Mouse (Mus musculus) heart, embryonic 10.5 days (tissue): ENCODE measurements around the gene B3gnt4. TPM values are rescaled to one million over a fixed set of nuclear protein-coding genes. Genes with fewer than 3 reads are reported as not detected.
"Not testable (repeated sequence)": the region's sequence is repeated elsewhere in the genome, so short reads cannot be mapped to it uniquely, and the experiment has no call there.

Experiments used
- DNase-seq: peaks from one replicate; pipeline ENCODE4 v3.0.0-alpha.2; 2017; ENCODE audit warnings: low spot score
- H3K27ac ChIP-seq: fragments of 300-500 bp; sonication (generic); 2 replicates; pipeline ENCODE4 v1.5.1; 2016; ENCODE audit warnings: mild to moderate bottlenecking
- H3K27me3 ChIP-seq: fragments of 300-500 bp; sonication (generic); 2 replicates; pipeline ENCODE4 v1.6.1; 2016; ENCODE audit warnings: mild to moderate bottlenecking; ENCODE audit not compliant: poor library complexity, insufficient read depth, severe bottlenecking
- H3K36me3 ChIP-seq: fragments of 300-500 bp; sonication (generic); 2 replicates; pipeline ENCODE4 v1.6.1; 2016; ENCODE audit warnings: mild to moderate bottlenecking, moderate library complexity
- H3K4me1 ChIP-seq: fragments of 300-500 bp; sonication (generic); 2 replicates; pipeline ENCODE4 v1.6.1; 2016; ENCODE audit warnings: mild to moderate bottlenecking
- H3K4me3 ChIP-seq: fragments of 300-500 bp; sonication (generic); 2 replicates; pipeline ENCODE4 v1.5.1; 2016; ENCODE audit warnings: mild to moderate bottlenecking, moderate library complexity
- H3K9me3 ChIP-seq: fragments of 300-500 bp; sonication (generic); 2 replicates; pipeline ENCODE4 v1.6.1; 2016; ENCODE audit warnings: mild to moderate bottlenecking, moderate library complexity
- WGBS: fragments of 180-500 bp; shearing (Covaris S2); methylation state at CpG from one replicate; pipeline ENCODE4 v1.1.7; 2016; 5-methylcytosine and 5-hydroxymethylcytosine counted together
- polyA plus RNA-seq: library from polyadenylated mRNA; unstranded; fragments of >200 nt; fragmentation: Nextera tagmentation; extraction: Ambion mirVana; gene quantifications from 2 replicates; pipeline ENCODE4 v1.2.1, GENCODE M21; 2016

Gene B3gnt4
- polyA plus RNA-seq, 1 experiment from 2014 or later: 0.48 TPM

DNA sequence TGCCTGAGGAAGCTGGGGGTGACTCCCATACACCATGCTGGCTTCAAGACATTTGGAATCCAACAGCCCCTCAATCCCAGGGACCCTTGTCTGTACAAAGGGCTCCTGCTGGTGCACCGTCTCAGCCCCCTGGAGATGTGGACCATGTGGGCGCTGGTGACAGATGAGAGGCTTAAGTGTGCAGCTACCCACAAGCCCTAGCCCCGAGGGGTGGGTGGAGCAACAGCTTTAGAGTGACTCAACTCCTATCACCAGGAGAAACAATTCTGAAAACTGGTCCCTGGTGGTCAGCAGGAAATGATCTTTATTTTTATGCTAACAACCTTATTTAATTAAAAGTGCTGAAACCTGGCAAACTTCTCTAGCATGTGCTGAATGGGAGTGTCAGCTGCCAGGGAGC is 1.2 kb downstream of the B3gnt4 start:
- 82% methylated on average over 3 of the region's 3 CpGs for WGBS
- Histone ChIP-seq H3K36me3 (peaks cover 40% of the 10 kb centered on the region), H3K27me3 (peaks cover 34% of the 10 kb centered on the region)
- H3K4me3 ChIP-seq, H3K4me1 ChIP-seq, H3K9me3 ChIP-seq, H3K27ac ChIP-seq, DNase-seq: not testable (repeated sequence)

DNA sequence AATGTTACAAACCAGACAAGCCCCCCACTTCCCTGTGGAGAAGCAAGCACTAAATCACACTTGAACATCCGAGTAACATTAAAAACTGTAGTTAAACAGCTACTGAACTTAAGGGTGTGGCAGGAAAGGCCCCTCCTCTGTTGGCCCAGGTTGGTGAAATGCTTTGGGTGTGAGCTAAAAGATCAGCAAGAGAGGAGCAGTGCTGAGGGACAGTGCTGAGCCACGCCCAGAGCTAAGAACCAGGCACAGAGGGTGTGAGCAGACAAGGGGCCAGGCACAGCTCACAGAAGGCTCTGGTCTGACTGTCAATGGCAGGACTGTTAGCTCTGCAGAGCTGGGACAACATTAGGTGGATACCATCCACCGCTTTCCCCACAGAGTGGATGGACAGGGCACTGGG is 1.8 kb downstream of the B3gnt4 start:
- H3K9me3 ChIP-seq: no peaks in the 10 kb centered on the region
- peaks cover 47% of the 10 kb centered on the region for H3K36me3 ChIP-seq
- peaks cover 9% of the 10 kb centered on the region for H3K4me1 ChIP-seq
- H3K4me3 ChIP-seq: no peak overlapping the region
- no peak overlapping the region for H3K27ac ChIP-seq
- WGBS: 74% methylated on average over 3 of the region's 3 CpGs
- H3K27me3 ChIP-seq: peaks cover 27% of the 10 kb centered on the region
- DNase-seq: no peak

DNA sequence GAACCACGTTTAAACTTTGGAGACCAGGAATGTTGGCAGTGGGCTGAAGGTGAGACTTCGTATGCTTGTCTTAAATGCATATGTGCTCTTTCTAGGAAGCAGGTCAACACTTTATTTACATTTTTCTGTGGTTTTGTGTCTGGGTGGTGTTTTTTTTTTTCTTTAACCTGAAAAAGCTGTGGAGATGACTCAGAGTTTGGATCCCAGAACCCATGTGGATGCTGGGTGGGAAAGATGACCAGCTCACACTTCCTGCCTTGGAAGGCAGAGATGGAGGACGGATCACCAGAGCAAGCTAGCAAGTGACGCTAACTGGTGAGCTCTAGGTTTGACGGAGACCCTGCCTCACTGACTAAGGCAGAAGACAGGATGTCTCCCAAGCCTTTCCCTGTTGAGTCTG is 4.6 kb downstream of the B3gnt4 start:
- DNase-seq: no peak
- Histone ChIP-seq H3K4me3 (no peak overlapping the region), H3K27ac (no peak overlapping the region), H3K27me3 (peaks cover 10% of the 10 kb centered on the region), H3K36me3 (peaks cover 71% of the 10 kb centered on the region), H3K9me3 (no peaks in the 10 kb centered on the region), H3K4me1 (no peaks in the 10 kb centered on the region)
- 84% methylated on average over 5 of the region's 5 CpGs for WGBS

DNA sequence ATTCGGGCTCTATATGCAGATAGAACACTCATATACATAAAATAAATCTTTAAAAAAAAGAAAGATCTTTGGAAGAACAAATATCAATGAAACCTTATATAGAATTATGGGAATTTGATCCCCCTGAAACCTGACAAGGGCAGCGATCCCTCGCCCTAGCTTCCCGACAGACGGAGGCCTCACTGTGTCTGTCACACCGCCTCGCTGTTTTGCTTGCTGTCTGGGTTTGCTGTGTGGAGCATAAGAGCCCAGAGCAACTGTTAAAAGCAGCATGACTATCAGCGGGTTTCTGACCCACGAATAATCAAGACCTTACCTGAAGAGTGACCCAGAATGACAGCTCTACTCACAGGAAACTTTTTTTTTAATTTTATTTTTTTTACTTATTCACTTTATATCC is 10.4 kb downstream of the B3gnt4 start:
- peaks cover 18% of the 10 kb centered on the region for H3K4me1 ChIP-seq
- 83% methylated on average over 9 of the region's 9 CpGs for WGBS
- H3K4me3 ChIP-seq: no peak overlapping the region
- peaks cover 39% of the 10 kb centered on the region for H3K36me3 ChIP-seq
- no peaks in the 10 kb centered on the region for H3K9me3 ChIP-seq
- H3K27me3 ChIP-seq: no peaks in the 10 kb centered on the region
- DNase-seq: no peak
- no peak overlapping the region for H3K27ac ChIP-seq

DNA sequence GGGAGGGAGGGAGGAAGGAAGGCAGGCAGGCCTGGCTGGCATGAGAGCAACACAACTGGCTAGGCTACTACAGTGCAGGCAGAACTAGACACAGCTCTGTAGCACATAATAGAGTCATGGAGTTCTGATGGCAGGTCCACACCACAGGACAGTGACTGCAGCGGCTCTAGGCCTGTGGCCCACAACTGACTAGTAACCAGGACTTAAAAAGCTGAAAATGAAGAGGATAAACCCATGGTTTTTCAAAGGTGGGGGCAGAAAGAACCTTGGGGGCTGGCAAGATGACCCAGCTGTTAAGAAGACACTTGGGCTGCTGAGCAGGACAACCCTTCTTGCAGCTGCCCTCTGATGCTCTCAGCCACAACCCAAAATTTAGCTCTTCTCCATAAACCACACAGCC is 11.4 kb downstream of the B3gnt4 start:
- no peaks in the 10 kb centered on the region for H3K27me3 ChIP-seq
- H3K36me3 ChIP-seq: peaks cover 30% of the 10 kb centered on the region
- WGBS: 83% methylated on average over 1 of the region's 1 CpGs
- H3K27ac ChIP-seq: no peak overlapping the region
- no peaks in the 10 kb centered on the region for H3K9me3 ChIP-seq
- peaks cover 18% of the 10 kb centered on the region for H3K4me1 ChIP-seq
- no peak for DNase-seq
- no peak overlapping the region for H3K4me3 ChIP-seq

DNA sequence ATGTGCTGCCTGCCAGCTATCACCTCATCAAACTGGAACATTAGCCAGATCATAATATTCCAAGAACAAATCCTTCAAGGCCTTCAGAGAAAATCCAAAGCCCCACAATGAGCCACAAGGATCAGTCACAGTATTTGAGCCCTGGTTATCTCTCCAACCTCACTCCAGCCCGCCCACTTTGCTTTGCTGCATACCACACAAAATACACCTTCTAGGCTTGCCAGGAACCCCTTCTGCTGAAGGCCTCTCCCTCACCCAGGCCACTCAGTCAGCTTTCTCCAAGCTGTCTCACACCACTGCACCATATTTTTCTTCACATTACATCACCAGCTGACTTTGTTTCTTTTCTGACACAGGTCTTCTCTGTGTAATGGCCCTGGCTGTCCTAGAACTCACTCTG is 11.9 kb downstream of the B3gnt4 start:
- no peaks in the 10 kb centered on the region for H3K9me3 ChIP-seq
- DNase-seq: no peak
- no peak overlapping the region for H3K4me3 ChIP-seq
- H3K27ac ChIP-seq: no peak overlapping the region
- 70% methylated on average over 1 of the region's 1 CpGs for WGBS
- peaks cover 24% of the 10 kb centered on the region for H3K36me3 ChIP-seq
- peaks cover 18% of the 10 kb centered on the region for H3K4me1 ChIP-seq
- no peaks in the 10 kb centered on the region for H3K27me3 ChIP-seq

DNA sequence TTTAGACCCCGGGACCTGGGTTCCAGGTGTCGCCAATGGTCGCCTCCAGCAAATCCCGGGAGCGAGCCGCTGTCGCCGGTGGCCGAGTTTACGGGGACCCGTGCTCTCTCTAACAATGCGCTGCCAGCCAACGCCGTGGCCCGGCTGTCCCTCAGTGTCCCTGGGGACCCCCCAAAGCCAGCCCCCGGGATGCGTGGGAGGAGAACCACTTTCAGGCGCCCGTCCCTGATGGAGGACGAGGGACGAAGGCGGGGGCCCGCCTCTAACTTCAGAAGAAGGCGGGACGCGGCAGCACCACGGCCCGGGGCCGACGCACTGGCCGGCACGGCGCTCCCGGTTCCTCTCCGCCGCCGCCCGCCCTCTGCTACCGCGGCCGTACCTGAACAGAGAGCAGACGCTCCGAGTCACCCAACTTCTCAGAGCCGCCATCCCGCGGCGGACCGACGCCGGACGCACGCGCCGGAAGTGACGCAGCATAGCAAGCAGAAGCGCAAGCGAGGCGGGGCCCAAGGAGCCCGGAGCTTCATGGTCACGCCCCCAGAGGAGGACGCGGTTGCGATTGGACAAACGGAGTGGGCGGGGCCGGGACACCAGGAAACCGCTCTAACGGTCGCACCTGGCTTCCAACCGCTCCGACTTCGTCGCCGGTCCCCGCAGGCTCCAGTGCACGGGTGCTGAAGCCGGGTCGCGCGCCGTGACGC is 13.6 kb downstream of the B3gnt4 start, which contains the start of gene Diablo:
TSS of gene Diablo (minus strand) at position 485 of the 701 bp plus-strand sequence.
- under 1% methylated on average over 82 of the region's 82 CpGs for WGBS
- Histone ChIP-seq H3K9me3 (no peaks in the 10 kb centered on the region), H3K27me3 (no peaks in the 10 kb centered on the region), H3K4me3 (peak within 1 kb of the TSS; percentile 95), H3K27ac (peak within 1 kb of the TSS; percentile 93), H3K36me3 (peaks cover 22% of the 10 kb centered on the region), H3K4me1 (peaks cover 18% of the 10 kb centered on the region)
- DNase-seq: peak; percentile 99

DNA sequence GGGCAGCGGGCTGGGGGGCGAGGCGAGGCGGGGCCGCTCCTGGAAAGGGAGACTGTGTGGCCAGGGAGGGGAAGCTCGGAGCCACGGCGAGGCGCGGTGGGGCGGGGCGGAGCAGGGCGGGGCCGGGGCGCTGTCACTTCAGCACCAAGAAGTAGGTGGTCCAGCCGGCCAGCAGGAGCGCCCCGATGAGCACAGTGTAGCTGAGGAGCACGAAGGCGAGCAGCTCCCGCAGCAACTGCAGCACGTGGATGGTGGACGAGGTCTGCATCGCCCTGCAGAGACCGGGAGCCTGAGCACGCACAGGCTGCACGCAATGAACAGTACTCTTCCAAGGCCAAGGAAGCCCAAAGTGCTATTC is 14.1 kb downstream of the B3gnt4 start:
- no peak for DNase-seq
- Histone ChIP-seq H3K27ac (peak overlapping the region; percentile 93), H3K27me3 (no peaks in the 10 kb centered on the region), H3K4me1 (peaks cover 18% of the 10 kb centered on the region), H3K9me3 (no peaks in the 10 kb centered on the region), H3K4me3 (peak overlapping the region; percentile 95), H3K36me3 (peaks cover 22% of the 10 kb centered on the region)
- 0% methylated on average over 27 of the region's 27 CpGs for WGBS

DNA sequence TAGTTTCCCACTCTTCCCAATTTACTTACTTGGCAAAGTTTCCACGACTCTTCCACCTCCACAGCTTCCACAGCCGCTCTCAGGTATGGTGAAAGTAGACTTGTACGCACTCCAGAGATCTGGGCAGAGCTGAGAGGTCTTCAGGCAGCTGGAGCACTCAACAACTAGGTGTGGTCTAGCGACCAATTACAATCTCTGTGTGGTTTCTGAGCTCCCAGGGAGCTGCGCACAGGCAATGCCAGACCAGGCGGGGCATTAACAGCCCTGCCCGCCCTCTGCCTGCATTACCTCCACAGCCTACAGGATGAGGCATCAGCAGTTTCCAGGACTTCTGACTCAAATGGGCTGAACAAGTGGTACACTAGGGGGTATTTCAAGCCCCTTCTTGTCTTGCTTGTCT is 15.0 kb downstream of the B3gnt4 start, which contains the start of gene Gm49027:
TSS of gene Gm49027 (minus strand) at position 208 of the 400 bp plus-strand sequence.
- Histone ChIP-seq H3K27ac (peak within 1 kb of the TSS; percentile 93), H3K4me3 (peak within 1 kb of the TSS; percentile 95), H3K36me3 (peaks cover 24% of the 10 kb centered on the region), H3K27me3 (no peaks in the 10 kb centered on the region), H3K4me1 (peaks cover 18% of the 10 kb centered on the region), H3K9me3 (no peaks in the 10 kb centered on the region)
- no peak for DNase-seq
- 75% methylated on average over 7 of the region's 7 CpGs for WGBS

DNA sequence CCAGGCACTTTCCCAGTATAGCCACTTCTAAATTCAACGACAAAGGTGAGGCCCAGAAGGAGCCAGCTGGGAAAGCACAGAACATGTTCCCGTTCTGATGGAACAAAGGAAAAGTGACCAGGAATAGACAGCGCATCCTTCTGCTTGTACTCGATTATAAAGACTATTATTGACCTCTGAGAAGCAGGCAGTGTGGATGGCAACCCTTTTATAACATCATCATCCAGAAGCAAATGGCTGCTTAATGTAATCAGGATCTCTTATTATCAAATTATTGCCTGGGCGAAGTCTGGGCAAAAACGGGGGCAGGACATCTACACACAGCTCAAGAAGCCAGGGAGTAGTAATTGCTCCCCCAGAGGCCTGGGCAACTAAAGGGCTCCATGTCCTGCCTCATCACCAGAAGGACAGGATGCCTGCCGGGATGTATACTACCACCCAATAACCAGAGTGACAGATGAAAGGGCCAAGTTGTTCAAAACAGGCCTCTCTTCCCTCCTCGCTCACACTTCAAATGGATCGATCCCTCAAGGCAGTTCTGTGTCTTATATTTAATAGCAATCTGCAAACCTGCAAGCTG is 15.7 kb downstream of the B3gnt4 start:
- no peak overlapping the region for H3K27ac ChIP-seq
- peaks cover 31% of the 10 kb centered on the region for H3K36me3 ChIP-seq
- no peak overlapping the region for H3K4me3 ChIP-seq
- H3K4me1 ChIP-seq: peaks cover 18% of the 10 kb centered on the region
- H3K9me3 ChIP-seq: no peaks in the 10 kb centered on the region
- H3K27me3 ChIP-seq: no peaks in the 10 kb centered on the region
- WGBS: 87% methylated on average over 9 of the region's 9 CpGs
- DNase-seq: no peak

DNA sequence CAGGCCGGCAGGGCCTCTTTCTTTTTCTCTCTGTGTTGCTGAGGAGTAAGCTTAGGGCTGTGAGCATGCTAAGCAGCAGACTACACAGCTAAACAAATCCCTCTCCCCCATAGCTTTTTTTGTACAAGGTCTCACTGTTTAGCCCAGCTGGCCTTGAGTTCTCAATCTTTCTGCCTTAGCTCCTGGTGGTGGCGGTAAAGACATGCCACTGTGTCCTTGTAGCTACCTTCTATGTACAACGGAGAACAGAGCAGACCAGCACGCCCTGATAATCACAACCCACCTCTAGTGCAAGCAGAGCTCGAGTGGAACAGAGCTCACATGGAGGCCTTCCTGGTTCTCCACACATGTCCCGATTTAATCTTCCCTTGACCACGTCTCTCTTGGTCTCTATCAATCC is 18.4 kb downstream of the B3gnt4 start:
- H3K27me3 ChIP-seq: no peaks in the 10 kb centered on the region
- H3K4me1 ChIP-seq: peaks cover 5% of the 10 kb centered on the region
- H3K27ac ChIP-seq: no peak overlapping the region
- WGBS: 74% methylated on average over 7 of the region's 7 CpGs
- no peaks in the 10 kb centered on the region for H3K9me3 ChIP-seq
- DNase-seq: no peak
- peaks cover 57% of the 10 kb centered on the region for H3K36me3 ChIP-seq
- H3K4me3 ChIP-seq: no peak overlapping the region

DNA sequence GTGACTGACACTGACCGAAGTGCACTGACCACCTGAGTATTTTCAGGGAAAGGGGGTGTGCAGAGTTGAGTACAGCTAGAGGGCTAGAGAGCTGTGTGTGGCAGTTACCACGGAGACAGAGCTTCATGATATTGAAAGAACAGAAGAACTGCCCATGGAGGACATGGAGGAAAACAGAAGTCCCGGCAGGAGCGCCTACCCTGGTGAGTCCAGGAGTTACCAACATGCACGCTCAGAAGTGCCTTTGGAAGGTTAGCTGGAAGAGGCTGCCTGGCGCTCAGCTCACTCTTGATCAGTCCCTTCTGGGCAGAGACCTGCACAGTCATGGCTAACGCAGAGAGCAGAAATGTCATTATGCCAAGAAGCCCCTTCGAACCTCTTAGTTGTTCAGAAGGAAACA is 19.8 kb downstream of the B3gnt4 start:
- WGBS: 88% methylated on average over 8 of the region's 8 CpGs

DNA sequence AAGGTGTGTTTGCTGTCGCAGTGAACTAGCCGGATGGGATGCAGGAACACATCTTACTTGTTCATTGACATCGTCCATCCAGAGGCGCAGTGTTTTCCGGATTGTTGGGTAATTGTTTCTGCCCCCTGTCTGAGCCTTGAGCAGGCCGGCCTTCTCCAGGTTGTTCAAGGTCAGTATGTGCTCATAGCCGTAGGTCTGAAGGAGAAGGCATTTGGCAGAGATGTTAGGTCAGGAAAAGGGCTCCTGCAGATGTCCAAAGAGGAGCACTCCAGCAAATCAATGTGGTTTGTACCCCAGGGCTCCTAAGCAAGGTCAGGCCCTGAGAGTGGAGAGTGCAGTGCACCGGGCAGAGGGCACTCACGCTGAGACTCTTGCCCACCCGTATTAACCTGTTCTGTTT is 23.5 kb downstream of the B3gnt4 start:
- H3K27me3 ChIP-seq: no peaks in the 10 kb centered on the region
- peaks cover 81% of the 10 kb centered on the region for H3K36me3 ChIP-seq
- DNase-seq: no peak
- H3K4me3 ChIP-seq: no peak overlapping the region
- 93% methylated on average over 10 of the region's 10 CpGs for WGBS
- no peak overlapping the region for H3K27ac ChIP-seq
- H3K9me3 ChIP-seq: no peaks in the 10 kb centered on the region
- H3K4me1 ChIP-seq: no peaks in the 10 kb centered on the region

More for the DNA sequence above, 19.8 kb downstream of the B3gnt4 start:
- H3K4me3 ChIP-seq: no peak overlapping the region
- H3K27ac ChIP-seq: no peak overlapping the region
- H3K9me3 ChIP-seq: no peaks in the 10 kb centered on the region
- H3K27me3 ChIP-seq: no peaks in the 10 kb centered on the region
- DNase-seq: no peak
- H3K4me1 ChIP-seq: no peaks in the 10 kb centered on the region
- H3K36me3 ChIP-seq: peaks cover 68% of the 10 kb centered on the region
